Mouse (Mus musculus) right cerebral cortex, postnatal 36 days (tissue): Measurements from ENCODE around the gene Lgals9.

Experiments
- DNase-seq, 2 experiments: peaks; one replicate each; pipeline ENCODE4 v3.0.0; 2022; ENCODE audit warnings: low spot score in 2 of 2, mixed read lengths in 1 of 2

Lgals9 gene

GRCm38 (mm10) chr11:78984483-78985177 lies at the start of gene Lgals9:
Gene Lgals9, minus strand, starts transcription at chr11:78984946.
- DNase-seq: no peak

DNA sequence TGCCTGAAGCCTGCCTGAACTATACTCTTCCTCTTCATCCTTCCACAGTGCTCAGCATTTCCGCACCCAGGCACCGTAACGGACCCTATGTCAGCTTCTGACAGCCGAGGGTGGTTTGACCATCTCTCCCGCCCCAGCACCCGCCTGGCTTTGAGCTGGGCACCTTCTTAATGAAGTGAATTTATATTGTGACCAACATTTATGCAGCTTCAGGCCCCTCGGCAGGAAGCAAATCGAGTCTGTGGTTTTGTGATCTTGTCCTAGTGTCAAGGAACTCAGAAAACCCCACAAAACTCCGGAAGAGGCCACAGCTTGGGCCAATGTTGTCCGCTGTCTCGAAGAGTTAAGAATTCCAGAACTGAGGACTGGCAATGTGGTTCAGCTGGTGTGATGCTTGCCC lies 48.9 kb upstream of the Lgals9 start:
- no peak for DNase-seq

DNA sequence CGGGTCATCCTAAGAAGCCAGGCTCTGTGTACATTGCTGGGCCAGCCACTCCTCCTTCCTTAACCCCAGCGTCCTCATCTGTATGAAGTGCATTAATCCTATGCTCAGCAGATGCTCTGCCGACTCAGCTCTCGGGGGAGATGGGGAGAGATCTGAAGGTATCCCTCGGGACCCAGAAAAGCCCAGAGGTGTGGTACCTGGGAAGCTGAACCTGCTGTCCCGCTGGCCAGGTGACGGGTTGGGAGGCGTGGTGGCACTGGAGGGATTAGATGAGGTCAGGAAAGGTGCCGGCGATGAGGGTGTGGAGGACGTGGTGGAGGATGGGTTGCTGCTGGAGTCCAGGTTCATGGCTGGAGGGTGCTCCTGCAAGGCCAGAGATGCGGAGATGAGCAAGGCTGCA lies 48.3 kb upstream of the Lgals9 start:
- DNase-seq: no peak

DNA sequence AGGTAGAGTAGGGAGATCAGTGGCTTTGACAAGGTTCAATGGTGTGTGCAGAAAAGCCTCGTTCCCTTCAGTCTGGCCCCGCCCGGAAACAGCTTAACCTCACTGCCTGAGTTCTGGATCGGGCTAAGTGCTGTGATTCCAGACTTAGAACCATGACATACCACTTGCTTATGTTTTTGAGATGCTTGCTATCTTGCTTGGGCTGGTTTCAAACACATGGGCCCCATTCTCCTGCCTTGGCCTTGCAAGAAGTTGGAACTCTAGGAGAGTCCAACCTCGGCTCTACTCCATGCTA lies 46.7 kb upstream of the Lgals9 start:
- DNase-seq: no peak

DNA sequence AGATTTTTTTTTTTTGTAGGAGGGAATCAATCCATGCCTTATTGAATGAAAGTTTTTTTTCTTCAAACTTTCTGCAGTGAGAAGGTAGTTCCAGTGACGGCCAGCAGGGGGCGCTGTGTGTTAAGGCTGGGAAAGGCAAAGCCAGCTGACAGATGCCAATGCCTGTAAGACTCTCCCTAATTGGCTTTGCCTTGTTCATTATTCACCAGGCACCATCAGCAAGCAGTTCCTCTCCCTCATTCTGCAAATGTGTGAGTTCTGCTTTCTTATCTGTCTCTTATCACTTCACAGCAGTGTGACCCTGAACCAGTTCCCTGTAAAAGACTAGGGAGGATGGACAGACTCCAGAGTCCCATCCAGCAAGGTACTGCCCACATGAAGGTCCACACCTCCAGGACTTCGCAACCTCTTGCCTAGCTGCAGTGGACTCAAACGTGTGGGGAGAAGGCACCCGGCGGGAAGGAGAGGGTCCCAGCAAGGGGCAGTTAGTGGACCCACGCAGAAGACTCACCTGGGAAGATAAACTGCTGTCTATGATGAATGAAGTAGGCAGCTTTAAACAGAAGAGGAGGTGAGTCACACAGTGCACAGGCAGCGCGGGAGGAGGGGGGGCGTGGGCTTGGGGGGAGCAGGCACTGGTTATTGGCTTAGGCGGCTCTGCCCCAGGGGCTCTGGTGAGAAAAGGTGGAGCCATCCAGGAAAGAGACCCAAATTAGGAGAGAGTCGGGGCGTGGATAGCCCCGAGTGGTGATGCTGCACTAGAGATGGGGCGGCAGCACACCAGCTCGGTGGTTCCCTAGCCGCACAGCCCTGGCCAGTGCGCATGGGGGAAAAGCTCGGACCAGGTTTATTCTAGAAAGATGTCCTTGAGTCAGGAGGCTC lies 46.1 kb upstream of the Lgals9 start:
- DNase-seq: peak; percentile 31 to 70

GRCm38 (mm10) chr11:79023751-79024150 lies 39.0 kb upstream of the Lgals9 start:
- no peak for DNase-seq

DNA sequence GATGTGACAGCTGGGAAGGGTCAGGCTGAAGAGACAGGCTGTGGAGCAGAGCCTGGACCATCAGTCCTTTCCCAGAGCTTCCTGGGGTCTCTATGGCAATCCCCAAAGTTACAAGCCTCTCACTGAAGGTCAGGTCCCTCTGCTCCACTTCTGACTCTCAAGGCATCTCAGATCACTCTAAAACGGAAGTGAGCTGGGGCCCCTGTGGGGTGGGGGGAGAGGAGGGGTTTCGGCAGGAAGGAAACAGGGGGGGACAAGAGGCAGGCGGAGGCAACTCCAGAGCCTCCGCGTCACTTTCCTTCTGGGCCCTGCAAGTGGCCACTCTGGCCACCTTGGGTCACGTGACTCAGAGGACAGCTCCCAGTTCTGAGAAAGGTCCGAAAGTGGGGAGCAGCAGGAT lies 38.6 kb upstream of the Lgals9 start:
- DNase-seq: no peak

GRCm38 (mm10) chr11:79022836-79023235 lies 38.1 kb upstream of the Lgals9 start:
- DNase-seq: no peak

- DNase-seq: no peak
Observed at GRCm38 (mm10) chr11:79020535-79021045, 35.8 kb upstream of the Lgals9 start.

- no peak for DNase-seq
Observed at GRCm38 (mm10) chr11:79019839-79020534, 35.2 kb upstream of the Lgals9 start.

DNA sequence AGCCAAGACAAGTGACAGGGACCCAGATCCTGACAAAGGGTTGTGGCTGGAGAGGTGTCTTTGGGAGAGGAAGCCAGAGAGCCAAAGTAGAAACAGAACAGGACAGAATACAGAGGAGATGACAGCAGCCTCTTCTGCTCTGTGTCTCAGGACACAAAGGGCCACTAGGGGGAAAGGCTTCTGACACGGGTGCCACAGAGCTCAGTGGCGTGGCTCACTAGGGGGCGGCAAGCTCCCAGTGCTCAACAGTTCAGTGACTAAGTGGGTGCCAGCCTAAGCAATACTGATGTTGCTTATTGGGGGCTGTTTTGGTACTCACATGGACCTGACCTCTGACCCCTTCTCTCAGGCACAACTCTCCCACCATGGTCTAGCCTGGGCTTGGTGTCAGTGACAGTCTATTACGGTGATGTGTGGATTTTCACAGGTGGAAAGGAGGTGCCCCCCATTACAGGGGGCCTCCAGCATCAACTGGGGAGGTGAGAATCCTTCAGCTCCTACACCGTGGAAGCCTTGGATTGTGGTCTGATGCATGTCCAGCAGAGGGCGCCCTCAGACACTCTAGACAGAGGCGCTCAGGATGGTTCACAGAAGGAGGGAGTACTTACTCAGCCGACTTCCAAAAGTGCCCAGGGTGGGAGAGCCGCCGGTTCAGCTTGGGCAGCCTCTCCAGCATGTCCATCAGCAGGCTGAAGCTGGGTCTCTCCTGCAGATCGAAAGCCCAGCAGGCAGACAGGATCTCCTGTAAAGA lies 34.4 kb upstream of the Lgals9 start:
- DNase-seq: peak; percentile 28 to 48

DNA sequence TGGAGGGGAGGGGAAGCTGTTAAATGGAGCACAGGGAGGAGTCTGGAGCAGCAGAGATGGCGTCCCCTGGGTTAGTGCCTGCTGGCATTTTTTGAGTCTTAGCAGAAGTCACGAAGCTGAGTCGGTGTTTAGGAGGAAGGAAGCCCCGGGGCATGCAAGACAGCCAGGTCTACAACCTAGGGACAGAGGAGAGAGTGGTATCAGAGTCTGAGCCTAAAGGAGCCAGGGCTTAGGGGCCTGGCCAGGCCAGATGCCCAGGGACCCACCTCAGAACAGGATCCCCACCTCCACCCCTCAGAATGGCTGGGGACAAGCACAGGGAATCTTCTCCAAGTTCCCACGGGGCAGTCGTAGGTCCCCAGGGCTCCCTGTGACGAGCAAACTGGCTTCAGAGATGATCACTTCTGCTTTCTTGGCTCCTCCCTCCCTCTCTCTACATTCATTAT lies 32.4 kb upstream of the Lgals9 start:
- no peak for DNase-seq

DNA sequence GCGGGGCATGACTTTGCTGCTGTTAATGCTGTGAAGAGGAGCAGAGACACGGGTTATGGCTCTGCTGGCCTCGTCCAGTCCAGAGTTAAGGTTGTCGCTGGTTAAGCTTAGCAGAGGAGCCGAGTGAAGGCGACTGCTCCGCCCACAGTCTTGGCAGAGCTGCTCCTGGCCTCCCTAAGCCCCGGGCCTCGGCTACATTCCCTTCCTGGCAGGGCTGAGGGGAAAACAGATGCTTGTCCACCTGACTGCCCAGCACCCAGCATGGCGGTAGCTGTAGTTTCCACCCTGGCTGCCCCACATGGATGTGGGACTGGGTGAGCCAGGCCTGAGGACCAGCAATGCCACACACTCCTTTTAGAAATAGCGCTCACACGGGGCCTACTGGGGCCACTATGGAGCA lies 31.5 kb upstream of the Lgals9 start:
- no peak for DNase-seq

- no peak for DNase-seq
Observed at GRCm38 (mm10) chr11:79015660-79016215, 31.0 kb upstream of the Lgals9 start.

DNA sequence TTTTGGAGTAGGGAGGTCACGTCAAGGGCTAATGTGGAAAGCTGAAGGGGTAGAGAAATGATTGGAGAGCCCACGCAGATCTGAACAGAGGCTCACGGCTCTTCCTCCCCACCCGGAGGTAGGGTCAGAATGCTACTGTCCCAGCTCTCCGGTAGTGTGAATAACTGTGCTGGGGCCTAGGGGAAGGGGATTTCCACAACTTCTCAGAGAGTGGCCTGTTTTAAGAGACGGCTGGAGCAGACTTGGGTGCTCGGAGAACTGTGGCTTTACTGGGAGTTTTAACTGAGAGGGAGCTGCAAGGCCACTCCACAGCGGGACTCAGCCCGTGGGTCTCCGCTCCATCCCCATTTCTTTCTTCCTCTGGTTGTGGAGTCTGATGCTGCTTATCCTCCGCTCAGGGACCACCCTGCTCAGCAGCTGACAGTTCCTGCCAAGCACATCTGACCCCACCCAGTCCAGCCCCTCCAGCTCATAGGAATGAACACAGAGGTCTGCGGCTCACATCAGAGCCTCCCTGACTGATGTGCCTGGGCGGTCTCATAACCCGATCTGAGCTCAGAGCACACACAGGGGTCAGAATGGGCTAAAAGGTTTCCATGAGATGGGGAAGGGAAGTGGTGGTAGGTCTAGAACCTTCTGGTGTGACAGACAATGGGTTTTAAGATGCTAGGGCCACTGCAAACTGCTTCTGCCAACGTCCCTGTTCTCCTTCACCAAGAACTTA lies 30.0 kb upstream of the Lgals9 start:
- no peak for DNase-seq

DNA sequence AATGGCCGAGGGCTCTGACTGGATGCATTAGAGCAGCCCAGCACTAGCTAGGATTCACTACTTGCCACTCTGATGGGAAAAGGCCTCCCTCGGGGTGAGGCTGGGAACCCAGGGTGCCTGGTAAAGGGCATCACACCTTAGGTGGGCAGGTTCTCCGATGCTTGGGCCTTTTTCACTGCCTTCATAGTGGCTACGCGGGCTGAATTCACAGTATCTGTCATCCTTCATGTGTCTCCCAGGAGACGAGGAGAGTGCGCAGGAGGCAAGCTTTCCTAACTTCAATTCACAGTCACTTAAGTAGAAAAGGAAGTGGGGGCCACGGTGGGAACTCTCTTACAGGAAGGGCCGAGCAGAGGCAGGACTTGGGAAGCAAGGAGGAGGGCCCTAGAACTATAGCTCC lies 29.1 kb upstream of the Lgals9 start:
- no peak for DNase-seq

DNA sequence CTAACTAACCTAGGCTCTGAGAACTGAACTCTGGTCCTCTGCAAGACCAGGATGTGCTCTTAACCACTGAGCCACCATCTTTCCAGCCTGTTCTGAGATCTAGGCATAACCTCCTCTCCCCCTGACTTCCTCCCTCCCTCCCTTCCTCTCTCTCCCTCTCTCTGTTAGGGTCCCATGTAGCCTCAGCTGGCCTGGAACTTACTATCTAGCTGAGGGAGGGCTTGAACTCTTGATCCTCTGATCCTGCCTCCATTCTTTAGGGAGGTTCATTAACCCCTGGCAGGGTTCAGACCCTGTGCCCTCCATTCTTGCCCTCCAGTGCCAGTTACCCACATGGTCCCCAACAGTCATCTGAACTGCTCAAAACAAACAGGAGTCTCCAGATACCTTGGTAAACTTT lies 28.3 kb upstream of the Lgals9 start:
- DNase-seq: no peak

- no peak for DNase-seq
Observed at GRCm38 (mm10) chr11:79012529-79012928, 27.8 kb upstream of the Lgals9 start.

DNA sequence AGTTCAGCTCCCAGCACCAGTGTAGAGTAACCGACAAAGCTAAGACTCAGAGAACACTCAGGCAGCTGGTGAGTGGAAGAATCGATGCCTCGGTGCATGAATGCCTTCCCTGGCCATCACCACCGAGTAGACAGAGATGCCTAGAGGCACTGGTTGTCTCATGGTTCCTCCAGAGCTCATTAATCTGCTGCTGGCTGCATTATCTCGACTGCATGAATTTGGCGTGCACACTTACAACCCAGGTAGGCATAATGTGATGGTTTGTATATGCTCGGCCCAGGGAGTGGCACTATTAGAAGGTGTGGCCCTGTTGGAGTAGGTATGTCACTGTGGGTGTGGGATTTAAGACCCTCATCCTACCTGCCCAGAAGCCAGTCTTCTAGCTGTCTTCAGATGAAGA lies 24.1 kb upstream of the Lgals9 start:
- DNase-seq: no peak

GRCm38 (mm10) chr11:79008007-79008775 lies 23.4 kb upstream of the Lgals9 start:
- no peak for DNase-seq
